Mouse (Mus musculus): Measurements from ENCODE around the gene Pigm. TPM values are rescaled to one million over a fixed set of nuclear protein-coding genes. Genes with fewer than 3 reads are reported as not detected.

Pigm gene
- polyA plus RNA-seq, 1 experiment from 2014 or later, result 11.1 TPM

DNA sequence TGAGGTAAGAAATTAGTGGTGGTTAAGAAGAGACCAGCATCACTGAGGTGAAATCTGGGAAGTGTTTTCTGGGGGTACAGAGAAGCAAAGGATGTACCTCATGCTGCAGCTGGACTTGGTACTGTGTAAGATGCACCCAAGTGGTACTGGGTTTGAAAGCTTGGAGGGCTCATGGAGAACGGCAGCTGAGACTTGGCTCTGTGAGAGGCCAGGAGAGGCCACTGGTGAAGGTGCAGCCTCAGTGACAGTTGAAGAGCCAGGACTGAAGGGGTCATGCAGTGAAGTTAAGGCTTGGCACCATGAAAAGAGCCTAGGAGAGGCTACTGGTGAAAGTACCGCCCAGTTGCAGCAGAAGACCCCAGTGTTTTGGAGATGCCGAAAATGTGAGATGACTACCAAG, 51.5 kb downstream of the Pigm start:
- no peaks in the 10 kb centered on the region for H3K9me3 ChIP-seq
- DNase-seq (ENCODE audit: low spot score), result no peak
- peaks cover 11% of the 10 kb centered on the region for H3K4me1 ChIP-seq
- 92% methylated on average over 3 of the region's 3 CpGs for WGBS
- no peak overlapping the region for H3K27ac ChIP-seq (replicated peaks)
- no peak overlapping the region for H3K4me3 ChIP-seq
- no peaks in the 10 kb centered on the region for H3K36me3 ChIP-seq (replicated peaks)
- no peaks in the 10 kb centered on the region for H3K27me3 ChIP-seq (replicated peaks; ENCODE audit: low read depth, poor library complexity, severe bottlenecking)

DNA sequence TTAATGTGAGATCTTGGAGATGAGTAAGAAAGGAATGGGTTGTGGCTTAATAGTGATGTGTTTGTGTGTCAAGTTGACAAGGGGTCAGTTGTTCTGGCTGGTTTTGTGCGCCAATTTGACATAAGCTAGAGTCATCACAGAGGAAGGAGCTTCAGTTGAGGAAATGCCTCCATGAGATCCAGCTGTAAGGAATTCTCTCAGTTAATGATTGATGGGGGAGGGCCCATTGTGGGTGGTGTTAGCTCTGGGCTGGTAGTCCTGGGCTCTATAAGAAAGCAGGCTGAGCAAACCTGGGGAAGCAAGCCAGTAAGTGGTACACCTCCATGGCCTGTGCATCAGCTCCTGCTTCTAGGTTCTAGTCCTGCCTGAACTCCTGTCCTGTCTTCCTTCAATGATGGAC, 52.3 kb downstream of the Pigm start:
- Histone ChIP-seq H3K27ac (replicated peaks) (no peak overlapping the region), H3K4me3 (no peak overlapping the region), H3K36me3 (replicated peaks) (no peaks in the 10 kb centered on the region), H3K27me3 (replicated peaks; ENCODE audit: low read depth, poor library complexity, severe bottlenecking) (no peaks in the 10 kb centered on the region), H3K4me1 (peaks cover 9% of the 10 kb centered on the region), H3K9me3 (no peaks in the 10 kb centered on the region)
- DNase-seq (ENCODE audit: low spot score), result no peak
- WGBS, result 63% methylated on average over 1 of the region's 1 CpGs

DNA sequence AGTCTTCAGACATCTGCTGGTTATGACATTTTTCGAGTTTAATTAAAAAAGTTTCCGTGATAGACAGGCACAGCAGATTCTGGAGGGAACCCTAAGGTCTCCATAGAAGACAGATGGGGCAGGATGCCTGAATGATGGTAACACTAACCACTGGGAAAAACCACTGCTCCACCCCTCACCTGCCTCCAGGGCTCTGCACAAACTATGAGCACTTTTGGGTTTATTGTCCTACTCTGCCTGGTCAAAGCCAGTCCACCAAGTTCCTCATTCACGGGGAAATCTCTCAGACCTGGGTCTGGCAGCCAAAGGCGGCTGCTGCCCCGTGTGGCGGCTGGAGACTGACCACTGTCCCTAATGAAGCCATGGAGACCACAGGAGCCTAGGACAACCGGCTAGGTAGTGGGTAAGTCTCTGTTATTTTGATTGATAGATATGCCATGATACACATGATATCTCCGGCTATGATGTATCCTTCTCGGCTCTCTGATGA, 54.4 kb downstream of the Pigm start:
- H3K27me3 ChIP-seq (replicated peaks; ENCODE audit: low read depth, poor library complexity, severe bottlenecking), result no peaks in the 10 kb centered on the region
- H3K4me3 ChIP-seq, result no peak overlapping the region
- no peaks in the 10 kb centered on the region for H3K36me3 ChIP-seq (replicated peaks)
- no peaks in the 10 kb centered on the region for H3K9me3 ChIP-seq
- WGBS, result 56% methylated on average over 9 of the region's 9 CpGs
- H3K27ac ChIP-seq (replicated peaks), result no peak overlapping the region
- DNase-seq (ENCODE audit: low spot score), result no peak
- peaks cover 9% of the 10 kb centered on the region for H3K4me1 ChIP-seq

- Histone ChIP-seq H3K27ac (replicated peaks) (no peak overlapping the region), H3K4me3 (no peak overlapping the region), H3K9me3 (no peaks in the 10 kb centered on the region), H3K4me1 (peaks cover 12% of the 10 kb centered on the region), H3K36me3 (replicated peaks) (no peaks in the 10 kb centered on the region), H3K27me3 (replicated peaks; ENCODE audit: low read depth, poor library complexity, severe bottlenecking) (no peaks in the 10 kb centered on the region)
- no peak for DNase-seq (ENCODE audit: low spot score)
- 41% methylated on average over 4 of the region's 4 CpGs for WGBS
These were observed 55.7 kb downstream of the Pigm start for GRCm38 (mm10) chr1:172431836-172432586.

- no peaks in the 10 kb centered on the region for H3K27me3 ChIP-seq (replicated peaks; ENCODE audit: low read depth, poor library complexity, severe bottlenecking)
- peaks cover 12% of the 10 kb centered on the region for H3K4me1 ChIP-seq
- no peak overlapping the region for H3K4me3 ChIP-seq
- H3K9me3 ChIP-seq, result no peaks in the 10 kb centered on the region
- 86% methylated on average over 3 of the region's 3 CpGs for WGBS
- no peak for DNase-seq (ENCODE audit: low spot score)
- H3K36me3 ChIP-seq (replicated peaks), result no peaks in the 10 kb centered on the region
- H3K27ac ChIP-seq (replicated peaks), result no peak overlapping the region
These were observed 56.2 kb downstream of the Pigm start for GRCm38 (mm10) chr1:172432587-172432955.

GRCm38 (mm10) chr1:172433012-172433850, 56.9 kb downstream of the Pigm start:
- 87% methylated on average over 20 of the region's 20 CpGs for WGBS
- Histone ChIP-seq H3K36me3 (replicated peaks) (no peaks in the 10 kb centered on the region), H3K27me3 (replicated peaks; ENCODE audit: low read depth, poor library complexity, severe bottlenecking) (no peaks in the 10 kb centered on the region), H3K27ac (replicated peaks) (no peak overlapping the region), H3K9me3 (no peaks in the 10 kb centered on the region), H3K4me1 (peaks cover 12% of the 10 kb centered on the region), H3K4me3 (no peak overlapping the region)
- DNase-seq (ENCODE audit: low spot score), result no peak

Other genes starting within 250 kb of the Pigm start
- 184 and 185 TPM in 2 replicates for gene Pex19, start 249.8 kb upstream of the Pigm start, polyA plus RNA-seq (2016; fragmentation: Nextera tagmentation; extraction: Ambion mirVana)
- 130 and 141 TPM in 2 replicates for gene Dcaf8, start 228.5 kb upstream of the Pigm start, polyA plus RNA-seq (2016; fragmentation: Nextera tagmentation; extraction: Ambion mirVana)
- gene Pea15a, start 169.7 kb upstream of the Pigm start, polyA plus RNA-seq (2016; fragmentation: Nextera tagmentation; extraction: Ambion mirVana), result 123 and 138 TPM in 2 replicates
- 1.6 TPM in 2 replicates for gene Casq1, start 156.7 kb upstream of the Pigm start, polyA plus RNA-seq (2016; fragmentation: Nextera tagmentation; extraction: Ambion mirVana)
- gene Atp1a4, start 118.1 kb upstream of the Pigm start, polyA plus RNA-seq (2016; fragmentation: Nextera tagmentation; extraction: Ambion mirVana), result not detected in 2 replicates
- gene Igsf8, start 114.9 kb upstream of the Pigm start, polyA plus RNA-seq (2016; fragmentation: Nextera tagmentation; extraction: Ambion mirVana), result 33.7 and 39.5 TPM in 2 replicates
- 1.2 and 1.4 TPM in 2 replicates for gene Atp1a2, start 78.5 kb upstream of the Pigm start, polyA plus RNA-seq (2016; fragmentation: Nextera tagmentation; extraction: Ambion mirVana)
- gene Kcnj9, start 47.2 kb upstream of the Pigm start, polyA plus RNA-seq (2016; fragmentation: Nextera tagmentation; extraction: Ambion mirVana), result 0.10 and 0.11 TPM in 2 replicates
- 0.09 and 0.15 TPM in 2 replicates for gene Kcnj10, start 35.3 kb upstream of the Pigm start, polyA plus RNA-seq (2016; fragmentation: Nextera tagmentation; extraction: Ambion mirVana)
- not detected in 2 replicates for gene Slamf9, start 98.8 kb downstream of the Pigm start, polyA plus RNA-seq (2016; fragmentation: Nextera tagmentation; extraction: Ambion mirVana)
- gene Igsf9, start 105.2 kb downstream of the Pigm start, polyA plus RNA-seq (2016; fragmentation: Nextera tagmentation; extraction: Ambion mirVana), result 92.8 and 95.9 TPM in 2 replicates
- 75.1 and 82.5 TPM in 2 replicates for gene Tagln2, start 123.5 kb downstream of the Pigm start, polyA plus RNA-seq (2016; fragmentation: Nextera tagmentation; extraction: Ambion mirVana)
- gene Cfap45, start 144.3 kb downstream of the Pigm start, polyA plus RNA-seq (2016; fragmentation: Nextera tagmentation; extraction: Ambion mirVana), result 1.3 TPM in 2 replicates
- gene Vsig8, start 179.4 kb downstream of the Pigm start, polyA plus RNA-seq (2016; fragmentation: Nextera tagmentation; extraction: Ambion mirVana), result 0.12 TPM in 1 of 2 replicates, not detected in the other
- not detected in 2 replicates for gene Slamf8, start 214.0 kb downstream of the Pigm start, polyA plus RNA-seq (2016; fragmentation: Nextera tagmentation; extraction: Ambion mirVana)
- 0.25 TPM in 1 of 2 replicates, not detected in the other for gene Fcrl6, start 226.0 kb downstream of the Pigm start, polyA plus RNA-seq (2016; fragmentation: Nextera tagmentation; extraction: Ambion mirVana)